Mouse (Mus musculus): ENCODE measurements around the gene Olfr1328.
"Not testable (repeated sequence)": the region's sequence is repeated elsewhere in the genome, so short reads cannot be mapped to it uniquely, and the experiment has no call there.

Gene Olfr1328

GRCm38 (mm10) chr4:118938512-118938911, at the start of gene Olfr1328:
Gene Olfr1328, minus strand, starts transcription at chr4:118938612.
- no peak for DNase-seq (ENCODE audit: low spot score in 2 of 2)

- no peak for DNase-seq (ENCODE audit: low spot score in 2 of 2)
Observed at GRCm38 (mm10) chr4:118985291-118985690, 46.9 kb upstream of the Olfr1328 start.

GRCm38 (mm10) chr4:118973281-118973680, 34.9 kb upstream of the Olfr1328 start:
- no peak for DNase-seq (ENCODE audit: low spot score in 2 of 2)

- no peak for DNase-seq (ENCODE audit: low spot score in 2 of 2)
Observed at GRCm38 (mm10) chr4:118967711-118968110, 29.3 kb upstream of the Olfr1328 start.

- DNase-seq (ENCODE audit: low spot score in 2 of 2), result peak in 1 of 2 experiments; percentile 15
Observed at GRCm38 (mm10) chr4:118961141-118961628, 22.8 kb upstream of the Olfr1328 start, which contains the start of gene Lao1. Gene Lao1, plus strand, starts transcription at chr4:118961578.

- DNase-seq (ENCODE audit: low spot score in 2 of 2), result no peak
Observed at GRCm38 (mm10) chr4:118958812-118959211, 20.4 kb upstream of the Olfr1328 start.

GRCm38 (mm10) chr4:118931326-118931725, 7.1 kb downstream of the Olfr1328 start:
- DNase-seq (ENCODE audit: low spot score in 2 of 2), result not testable (repeated sequence)

GRCm38 (mm10) chr4:118917365-118917764, 21.0 kb downstream of the Olfr1328 start, which contains the start of gene Olfr1329:
Gene Olfr1329, minus strand, starts transcription at chr4:118917465.
- DNase-seq (ENCODE audit: low spot score in 2 of 2), result not testable (repeated sequence)

- no peak for DNase-seq (ENCODE audit: low spot score in 2 of 2)
Observed at GRCm38 (mm10) chr4:118901981-118902380, 36.4 kb downstream of the Olfr1328 start.

GRCm38 (mm10) chr4:118888297-118888696, 50.1 kb downstream of the Olfr1328 start, which contains the start of gene Olfr1330:
Gene Olfr1330, plus strand, starts transcription at chr4:118888597.
- DNase-seq (ENCODE audit: low spot score in 2 of 2), result no peak

Measured in urinary bladder, postnatal 36 days (tissue).